Mouse (Mus musculus) embryonic fibroblast, embryonic 13.5 days (primary cell): Measurements from ENCODE around the gene Scrt2. TPM values are rescaled to one million over a fixed set of nuclear protein-coding genes. Genes with fewer than 3 reads are reported as not detected.

Experiments used
- H3K27ac ChIP-seq: 2 replicates; pipeline ENCODE4 v1.5.1; 2012; ENCODE audit warnings: low read length, control low read depth, inconsistent platforms; ENCODE audit not compliant: insufficient read depth
- H3K4me1 ChIP-seq: 2 replicates; pipeline ENCODE4 v1.6.1; 2011; ENCODE audit warnings: low read length; ENCODE audit not compliant: control insufficient read depth, insufficient read depth
- H3K4me3 ChIP-seq: 2 replicates; pipeline ENCODE4 v1.5.1; 2011; ENCODE audit warnings: mild to moderate bottlenecking, control low read depth, low read length; ENCODE audit not compliant: insufficient read depth
- CTCF ChIP-seq: IDR thresholded peaks from 2 replicates; pipeline ENCODE4 v1.5.1; 2011; ENCODE audit warnings: mild to moderate bottlenecking, control low read depth, low read length, moderate library complexity, borderline replicate concordance; ENCODE audit not compliant: insufficient read depth
- POLR2A ChIP-seq: IDR thresholded peaks from 2 replicates; pipeline ENCODE4 v1.6.1; 2011; ENCODE audit warnings: low read depth, mild to moderate bottlenecking, control low read depth, low read length, moderate library complexity
- polyA plus RNA-seq: library from polyadenylated mRNA; stranded (reverse); fragments of >200 nt; gene quantifications from 2 replicates; pipeline ENCODE4 v1.2.4, GENCODE M21; 2011; ENCODE audit warnings: low read depth; ENCODE audit not compliant: missing spikeins, insufficient read length

The Scrt2 gene
- polyA plus RNA-seq, 1 experiment = not detected

DNA sequence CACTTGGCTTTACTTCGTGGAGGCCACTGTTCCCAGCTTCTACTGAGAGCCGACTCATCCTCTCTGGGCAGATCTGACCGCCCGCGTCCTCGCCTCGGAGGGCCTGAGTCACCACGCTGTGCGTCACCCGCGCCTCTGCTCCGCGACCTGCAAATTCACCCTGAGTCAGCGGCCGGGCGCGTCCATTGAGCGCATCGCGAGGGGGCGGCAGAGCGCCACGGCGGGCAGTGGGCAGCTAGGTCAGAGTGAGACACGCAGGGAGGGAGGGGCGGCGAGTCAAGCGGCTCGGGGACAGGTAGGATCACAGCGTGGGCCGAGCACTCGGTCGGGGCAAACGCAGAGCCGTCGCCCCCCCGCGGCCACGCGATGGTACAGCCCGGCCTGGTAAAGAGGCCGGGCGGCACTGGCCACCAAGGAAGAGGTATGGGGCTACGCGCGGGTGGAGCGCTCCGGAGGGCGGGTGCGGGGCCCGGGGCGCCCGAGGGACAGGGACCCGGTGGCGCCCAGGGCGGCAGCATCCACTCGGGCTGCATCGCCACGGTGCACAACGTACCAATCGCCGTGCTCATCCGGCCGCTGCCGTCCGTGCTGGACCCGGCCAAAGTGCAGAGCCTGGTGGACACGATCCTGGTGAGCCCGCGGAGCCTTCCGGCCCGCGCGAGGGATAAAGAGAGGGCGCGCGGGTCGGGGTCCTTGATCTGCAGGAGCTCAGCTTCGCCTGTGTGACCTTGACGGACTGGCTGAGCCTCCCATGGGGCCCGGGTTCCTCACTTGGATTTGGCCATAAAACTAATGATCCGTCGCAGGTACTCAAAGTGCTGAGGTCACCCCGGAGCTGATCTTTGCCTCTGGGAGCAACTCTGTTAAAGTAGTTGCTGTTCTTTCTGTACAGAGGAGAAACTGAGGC is 24.2 kb downstream of the Scrt2 start, which contains the start of gene Srxn1:
Gene Srxn1 (plus strand): TSS at position 199 of the 907 bp plus-strand sequence.
- peak within 1 kb of the TSS; percentile 69 for H3K4me3 ChIP-seq
- TF ChIP-seq CTCF (no peak), POLR2A (peak; percentile 75)
- peak within 1 kb of the TSS; percentile 85 for H3K27ac ChIP-seq
- peaks cover 11% of the 10 kb centered on the region for H3K4me1 ChIP-seq

DNA sequence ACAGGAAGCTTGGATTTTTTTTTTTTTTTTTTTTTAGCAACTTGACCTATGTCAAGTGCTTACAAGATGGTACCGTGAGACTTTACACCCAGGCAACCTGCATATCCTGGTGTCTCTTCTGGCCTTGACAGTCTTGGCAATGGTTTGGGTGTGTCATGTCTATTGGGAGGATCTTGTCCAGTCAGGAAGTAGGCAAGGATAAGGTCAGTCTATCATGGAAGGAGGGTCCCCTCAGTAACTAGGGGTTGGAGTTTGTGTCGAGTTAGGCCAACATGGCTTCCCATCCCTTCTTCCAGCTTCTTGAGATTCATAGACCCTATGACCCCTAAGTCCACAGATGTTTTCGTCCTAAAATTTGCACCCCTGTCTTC is 24.9 kb downstream of the Scrt2 start:
- H3K4me1 ChIP-seq = peaks cover 11% of the 10 kb centered on the region
- TF ChIP-seq POLR2A = no peak
- no peak for TF ChIP-seq CTCF
- H3K27ac ChIP-seq = no peak overlapping the region
- H3K4me3 ChIP-seq = peak overlapping the region; percentile 69

DNA sequence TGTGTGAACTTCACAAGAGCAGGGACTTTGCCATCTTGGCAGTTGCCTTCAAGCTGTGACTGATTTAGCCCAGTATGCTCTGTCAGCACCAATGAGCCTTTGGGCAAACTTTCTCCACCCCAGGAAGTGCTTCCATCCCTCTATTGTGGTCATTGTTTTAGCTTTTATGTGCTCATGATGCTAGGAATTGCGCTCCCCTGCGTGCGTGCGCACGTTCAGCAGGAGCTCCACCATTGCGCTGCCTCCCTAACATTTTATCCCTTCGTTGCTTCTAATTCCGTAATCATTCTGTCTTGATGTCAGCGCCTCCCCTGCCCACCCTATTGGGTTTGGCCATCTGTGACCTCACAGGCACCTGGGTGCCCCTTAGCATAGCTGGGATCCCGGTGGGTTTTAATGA is 25.3 kb downstream of the Scrt2 start:
- TF ChIP-seq POLR2A = no peak
- TF ChIP-seq CTCF = no peak
- H3K4me3 ChIP-seq = peak overlapping the region; percentile 69
- no peak overlapping the region for H3K27ac ChIP-seq
- peaks cover 11% of the 10 kb centered on the region for H3K4me1 ChIP-seq

DNA sequence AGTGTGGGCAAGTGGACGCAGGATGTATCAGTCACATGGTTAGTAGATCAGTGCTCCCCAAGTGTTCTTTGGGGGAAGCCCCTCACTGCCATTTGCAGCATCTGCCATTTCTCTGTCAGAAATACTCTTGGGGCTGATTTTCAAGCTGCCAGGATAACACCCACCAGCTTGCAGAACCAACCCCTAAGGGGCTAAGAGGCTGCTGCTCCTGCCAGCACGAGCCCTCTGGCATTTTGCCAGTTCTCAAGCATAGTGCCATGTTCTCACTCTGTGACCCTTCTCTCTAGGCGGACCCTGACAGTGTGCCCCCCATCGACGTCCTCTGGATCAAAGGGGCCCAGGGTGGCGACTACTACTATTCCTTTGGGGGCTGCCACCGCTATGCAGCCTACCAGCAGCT is 27.4 kb downstream of the Scrt2 start:
- Histone ChIP-seq H3K27ac (no peak overlapping the region), H3K4me3 (no peak overlapping the region), H3K4me1 (peaks cover 11% of the 10 kb centered on the region)
- TF ChIP-seq CTCF = no peak
- no peak for TF ChIP-seq POLR2A

DNA sequence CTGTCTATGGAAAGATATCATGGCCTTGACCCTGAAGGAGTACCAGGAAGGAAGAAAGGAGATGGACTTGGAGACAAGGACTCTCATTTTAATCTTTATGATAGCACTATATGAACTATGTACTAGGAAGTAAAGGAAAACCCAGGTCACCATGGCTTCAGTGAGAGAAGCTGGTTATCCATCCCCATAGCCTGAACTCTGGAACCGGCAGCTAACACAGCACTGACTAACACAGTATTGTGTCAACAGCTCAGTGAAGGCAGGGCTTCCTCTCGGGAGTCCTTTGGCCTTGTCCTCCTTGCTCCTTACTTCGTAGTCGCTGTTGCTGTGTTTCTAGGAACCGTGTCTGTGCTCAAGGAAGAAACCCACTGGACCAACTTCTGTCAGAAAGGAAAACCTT is 28.1 kb downstream of the Scrt2 start:
- Histone ChIP-seq H3K4me3 (no peak overlapping the region), H3K4me1 (peaks cover 11% of the 10 kb centered on the region), H3K27ac (no peak overlapping the region)
- TF ChIP-seq POLR2A (no peak), CTCF (no peak)

DNA sequence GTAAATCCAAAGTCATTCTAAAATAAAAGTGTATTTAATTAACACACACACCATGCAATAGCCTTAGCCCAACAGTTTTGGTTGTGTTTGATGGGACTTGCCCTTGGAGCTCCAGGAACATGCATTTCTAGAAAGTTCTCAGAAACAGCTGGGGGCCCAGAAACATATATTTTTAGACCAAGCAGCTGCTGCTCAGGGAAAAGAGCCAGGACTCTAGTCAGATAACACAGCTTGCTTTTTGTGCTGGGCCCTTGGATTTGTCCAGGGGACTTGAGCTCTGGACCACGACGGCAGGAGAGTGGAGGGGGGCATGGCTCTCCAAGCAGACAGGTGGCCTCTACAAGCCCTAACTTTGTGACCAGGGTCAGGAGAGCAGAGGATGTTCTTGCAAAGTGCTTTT is 30.0 kb downstream of the Scrt2 start:
- TF ChIP-seq POLR2A = no peak
- no peak for TF ChIP-seq CTCF
- Histone ChIP-seq H3K4me1 (peaks cover 3% of the 10 kb centered on the region; the same call in 1 of the 2 replicates), H3K4me3 (no peak overlapping the region), H3K27ac (no peak overlapping the region)

DNA sequence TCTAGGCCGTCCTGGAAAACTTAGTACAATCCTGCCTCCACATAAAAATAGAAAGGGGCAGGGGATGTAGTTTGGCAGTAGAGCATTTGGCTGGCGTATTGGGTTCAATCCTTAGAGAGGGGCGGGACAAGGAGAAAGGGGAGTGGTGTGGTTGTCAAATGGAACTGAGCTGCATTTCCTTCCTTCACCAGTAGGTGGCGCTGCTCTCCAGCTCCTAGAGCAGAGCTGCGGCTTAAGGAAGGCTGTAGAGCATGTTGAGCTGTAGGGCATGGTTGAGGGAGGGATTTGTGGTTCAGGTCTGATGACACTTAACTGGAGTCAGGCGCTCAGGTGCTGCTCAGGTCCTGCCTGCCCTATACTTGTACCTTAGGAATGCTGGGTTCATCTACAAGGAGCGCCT is 30.6 kb downstream of the Scrt2 start:
- H3K27ac ChIP-seq = no peak overlapping the region
- no peaks in the 10 kb centered on the region for H3K4me1 ChIP-seq
- no peak overlapping the region for H3K4me3 ChIP-seq
- TF ChIP-seq CTCF = peak; percentile 98
- TF ChIP-seq POLR2A = 0 out of 2 replicates have a peak, but pooled peaks have one; percentile 14

DNA sequence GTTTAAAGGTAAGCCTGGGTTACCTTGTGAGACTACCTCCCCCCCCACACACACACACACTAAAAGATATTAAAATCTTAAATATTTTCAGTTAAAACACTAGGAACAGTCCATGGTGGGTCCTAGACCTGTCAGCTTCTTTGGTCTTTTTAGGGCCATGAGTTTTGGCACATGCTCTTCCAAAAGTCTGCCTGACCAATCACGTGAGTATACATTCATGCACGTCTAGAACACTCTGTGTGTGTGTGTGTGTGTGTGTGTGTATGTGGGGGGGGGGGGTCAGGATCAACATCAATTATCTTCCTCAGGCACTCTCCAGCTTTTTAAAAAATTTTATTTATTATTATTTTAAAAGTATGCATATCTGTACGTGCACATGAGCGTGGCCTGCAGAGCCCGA is 31.2 kb downstream of the Scrt2 start:
- no peaks in the 10 kb centered on the region for H3K4me1 ChIP-seq
- no peak overlapping the region for H3K27ac ChIP-seq
- TF ChIP-seq CTCF = no peak
- TF ChIP-seq POLR2A = no peak
- no peak overlapping the region for H3K4me3 ChIP-seq

DNA sequence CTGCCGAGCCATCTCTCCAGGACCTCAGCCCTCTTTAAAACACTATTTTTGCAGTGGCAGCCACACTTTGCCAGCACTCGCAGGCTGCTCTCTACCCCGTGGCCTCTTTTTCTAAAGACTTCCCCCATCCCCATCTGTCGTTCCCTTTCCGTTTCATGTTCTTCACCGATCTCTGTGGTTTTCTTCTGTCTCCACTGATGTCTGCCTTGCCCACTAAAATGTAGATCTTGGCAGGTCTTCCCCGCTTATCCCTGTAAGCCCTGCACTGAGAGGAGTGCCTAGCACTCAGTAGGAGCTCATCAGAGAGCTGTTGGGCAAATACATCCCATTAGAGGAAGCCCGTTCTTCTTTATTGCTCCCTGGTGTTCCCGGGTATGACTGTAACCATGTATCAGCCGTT is 31.6 kb downstream of the Scrt2 start:
- H3K4me3 ChIP-seq = no peak overlapping the region
- H3K27ac ChIP-seq = no peak overlapping the region
- H3K4me1 ChIP-seq = no peaks in the 10 kb centered on the region
- no peak for TF ChIP-seq CTCF
- TF ChIP-seq POLR2A = no peak

DNA sequence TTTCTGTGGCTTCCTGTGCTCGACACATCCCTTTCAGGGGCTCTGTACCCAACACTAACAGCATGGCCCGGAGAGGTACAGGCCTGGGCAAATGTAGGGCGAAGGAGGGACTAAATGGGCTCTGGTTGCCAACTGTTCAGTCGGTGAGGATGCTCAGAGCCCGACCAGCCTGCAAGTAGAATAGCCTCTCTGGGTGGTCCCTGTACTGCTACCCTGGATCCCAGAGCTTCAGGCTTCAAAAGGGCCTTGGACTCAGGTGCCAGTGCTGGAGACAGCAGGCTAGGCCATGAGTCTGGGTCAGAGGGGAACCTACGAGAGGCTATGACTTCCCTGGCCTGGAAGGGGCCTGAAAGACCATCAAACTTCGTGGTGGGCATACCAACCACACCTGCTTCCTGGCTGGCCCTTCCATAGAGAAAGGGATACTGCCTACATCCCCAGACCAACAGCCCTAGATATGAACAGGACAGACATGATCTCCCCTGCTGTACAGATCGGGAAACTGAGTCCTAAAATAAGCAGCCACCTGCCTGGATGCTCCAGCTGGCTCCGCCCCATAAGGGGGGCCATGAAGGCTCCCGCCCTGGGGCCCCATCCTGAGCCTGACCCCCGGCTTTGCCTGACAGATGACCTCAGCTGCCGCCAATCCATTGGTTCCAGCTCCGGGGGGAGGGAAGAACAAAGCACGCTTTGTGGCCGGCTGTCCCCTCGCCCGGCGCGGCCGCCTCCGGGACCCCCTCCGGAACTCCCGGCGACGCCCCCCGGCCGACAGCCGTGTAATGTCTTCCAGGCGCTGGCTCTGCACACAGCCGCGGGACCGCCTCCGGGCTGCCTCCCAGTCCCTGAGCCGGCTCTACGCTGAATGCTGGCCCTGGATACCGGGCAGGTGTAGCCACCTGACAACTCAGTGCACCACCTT is 33.0 kb downstream of the Scrt2 start:
- no peak overlapping the region for H3K27ac ChIP-seq
- TF ChIP-seq CTCF (no peak), POLR2A (no peak)
- H3K4me1 ChIP-seq = no peaks in the 10 kb centered on the region
- no peak overlapping the region for H3K4me3 ChIP-seq

DNA sequence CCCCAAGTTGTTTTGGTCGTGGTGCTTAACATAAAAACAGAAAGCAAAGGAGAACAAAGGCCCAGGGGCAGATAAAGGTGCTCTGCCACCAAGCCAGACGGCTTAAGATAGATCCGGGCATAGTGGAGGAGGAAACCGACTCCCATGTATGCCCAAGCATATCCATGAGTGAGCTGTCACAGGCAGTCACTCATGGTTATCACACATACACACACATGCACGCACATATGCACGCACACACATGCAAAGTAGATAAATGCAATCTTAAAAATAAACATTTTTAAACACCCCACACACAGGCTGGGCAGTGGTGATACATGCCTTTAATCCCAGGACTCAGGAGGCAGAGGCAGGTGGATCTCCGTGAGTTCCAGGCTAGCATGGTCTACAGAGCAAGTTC is 36.4 kb downstream of the Scrt2 start:
- Histone ChIP-seq H3K4me1 (no peaks in the 10 kb centered on the region), H3K4me3 (no peak overlapping the region), H3K27ac (no peak overlapping the region)
- TF ChIP-seq CTCF (no peak), POLR2A (no peak)
